Mouse (Mus musculus) spleen, adult 2 months (tissue): ENCODE measurements around the gene Cadm1.

Source experiments
- CTCF ChIP-seq: fragments of 200-500 bp; IDR thresholded peaks from 2 replicates; pipeline ENCODE4 v1.5.1; 2011; ENCODE audit warnings: mild to moderate bottlenecking, inconsistent platforms; ENCODE audit not compliant: insufficient read depth, insufficient read length, insufficient replicate concordance; ENCODE audit errors: extremely low read depth
- POLR2A ChIP-seq: fragments of 200-500 bp; IDR thresholded peaks from 2 replicates; pipeline ENCODE4 v1.6.1; 2011; ENCODE audit warnings: low read depth, low read length, inconsistent platforms

DNA sequence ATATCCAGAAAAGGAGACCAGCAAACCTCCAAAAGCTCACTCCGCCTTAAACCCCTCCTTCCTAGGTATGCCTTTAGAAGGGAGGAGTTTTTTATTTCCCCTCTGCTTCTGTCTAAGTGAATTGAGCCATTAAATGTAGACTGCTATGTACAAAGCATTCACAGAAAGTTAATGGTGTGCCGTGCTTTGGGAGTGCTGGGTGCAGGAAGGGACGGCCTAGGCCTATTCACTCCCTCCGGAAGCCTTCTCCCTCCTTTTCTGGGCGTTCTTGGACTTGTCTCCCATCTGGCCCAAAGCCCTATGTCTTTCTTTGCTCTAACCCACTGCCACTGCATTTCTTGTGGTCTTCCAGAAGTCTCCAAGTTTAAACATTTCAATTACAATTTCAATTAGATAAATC, 268.5 kb downstream of the Cadm1 start:
- no peak for TF ChIP-seq POLR2A
- no peak for TF ChIP-seq CTCF
